Mouse (Mus musculus) adrenal gland (tissue): Measurements from ENCODE around the gene Bad.
"Not testable (repeated sequence)": the region's sequence is repeated elsewhere in the genome, so short reads cannot be mapped to it uniquely, and the experiment has no call there.

Experiments used
- intact Hi-C: fragments of 180-260 bp; cut with DNase I; formaldehyde crosslinking; loops from one replicate; pipeline ENCODE4 v1.15.1; 2025
- long read RNA-seq, 2 experiments: library from polyadenylated mRNA; unstranded; transcript quantifications; one replicate each; pipeline ENCODE4 v2.0.0; 2020; ENCODE audit warnings: borderline replicate concordance in 1 of 2; ENCODE audit not compliant: insufficient replicate concordance in 1 of 2

The Bad gene
- long read RNA-seq, experiment 1, transcript Bad-202 (4 exons, 990 nt), result major isoform, 18 of 45 reads
- long read RNA-seq, experiment 1, partial matches to known transcripts, result 19 of 45 reads
- long read RNA-seq, experiment 1, other reads (novel, unspliced or antisense), result 2 of 45 reads
- long read RNA-seq, experiment 2, transcript Bad-202 (4 exons, 990 nt), result major isoform, 28 of 43 reads
- long read RNA-seq, experiment 2, transcript Bad-201 (4 exons, 1,452 nt), result minor isoform, 8 of 43 reads
- long read RNA-seq, experiment 2, partial matches to known transcripts, result 5 of 43 reads
- long read RNA-seq, experiment 2, other reads (novel, unspliced or antisense), result 1 of 43 reads

GRCm38 (mm10) chr19:6941372-6942248, at the start of gene Bad:
TSS of gene Bad (plus strand) at chr19:6941861.
- intact Hi-C loops, result loop anchor here (5.0 kb wide), 1 partner anchor 36 kb away; the partner anchor contains the start of gene Plcb3

- intact Hi-C loops, result no loop called here
These were observed 49.1 kb upstream of the Bad start for GRCm38 (mm10) chr19:6892512-6892911.

GRCm38 (mm10) chr19:6893731-6894451, 47.8 kb upstream of the Bad start:
- intact Hi-C loops, result no loop called here

- intact Hi-C loops, result not testable (repeated sequence)
These were observed 45.9 kb upstream of the Bad start for GRCm38 (mm10) chr19:6895608-6896305.

- intact Hi-C loops, result no loop called here
These were observed 42.0 kb upstream of the Bad start for GRCm38 (mm10) chr19:6899641-6900040.

- intact Hi-C loops, result no loop called here
These were observed 38.6 kb upstream of the Bad start for GRCm38 (mm10) chr19:6903031-6903430.

GRCm38 (mm10) chr19:6904846-6905245, 36.8 kb upstream of the Bad start:
- intact Hi-C loops, result no loop called here

GRCm38 (mm10) chr19:6905498-6906159, 36.0 kb upstream of the Bad start:
- intact Hi-C loops, result no loop called here

- intact Hi-C loops, result no loop called here
These were observed 35.5 kb upstream of the Bad start for GRCm38 (mm10) chr19:6906199-6906598.

- intact Hi-C loops, result no loop called here
These were observed 34.6 kb upstream of the Bad start for GRCm38 (mm10) chr19:6907094-6907493.

GRCm38 (mm10) chr19:6907811-6908540, 33.7 kb upstream of the Bad start:
- intact Hi-C loops, result no loop called here

GRCm38 (mm10) chr19:6909021-6909420, 32.6 kb upstream of the Bad start:
- intact Hi-C loops, result no loop called here

- intact Hi-C loops, result no loop called here
These were observed 32.0 kb upstream of the Bad start, which contains the start of the genes Trmt112 and Prdx5 for GRCm38 (mm10) chr19:6909507-6910289. TSS of gene Trmt112 (plus strand) at chr19:6909698. TSS of gene Prdx5 (minus strand) at chr19:6910106.

- intact Hi-C loops, result not testable (repeated sequence)
These were observed 31.4 kb upstream of the Bad start for GRCm38 (mm10) chr19:6910306-6910705.

- intact Hi-C loops, result no loop called here
These were observed 30.3 kb upstream of the Bad start for GRCm38 (mm10) chr19:6911101-6912074.

- intact Hi-C loops, result no loop called here
These were observed 29.3 kb upstream of the Bad start for GRCm38 (mm10) chr19:6912205-6912970.

GRCm38 (mm10) chr19:6913036-6913435, 28.6 kb upstream of the Bad start:
- intact Hi-C loops, result no loop called here
